Mouse (Mus musculus) gonadal fat pad, adult 2 months (tissue): ENCODE results near the gene Icam1. TPM values are rescaled to one million over a fixed set of nuclear protein-coding genes. Genes with fewer than 3 reads are reported as not detected.

Experiments
- DNase-seq: peaks from one replicate; pipeline ENCODE4 v3.0.0-alpha.2; 2012; ENCODE audit warnings: low read depth
- polyA plus RNA-seq: library from polyadenylated mRNA; depleted of rRNA; stranded (reverse); fragments of >200 nt; gene quantifications from 2 replicates; pipeline ENCODE4 v1.2.3, GENCODE M21; 2012; rRNA removed

Icam1 gene
- polyA plus RNA-seq = 19.9 and 20.8 TPM in 2 replicates

DNA sequence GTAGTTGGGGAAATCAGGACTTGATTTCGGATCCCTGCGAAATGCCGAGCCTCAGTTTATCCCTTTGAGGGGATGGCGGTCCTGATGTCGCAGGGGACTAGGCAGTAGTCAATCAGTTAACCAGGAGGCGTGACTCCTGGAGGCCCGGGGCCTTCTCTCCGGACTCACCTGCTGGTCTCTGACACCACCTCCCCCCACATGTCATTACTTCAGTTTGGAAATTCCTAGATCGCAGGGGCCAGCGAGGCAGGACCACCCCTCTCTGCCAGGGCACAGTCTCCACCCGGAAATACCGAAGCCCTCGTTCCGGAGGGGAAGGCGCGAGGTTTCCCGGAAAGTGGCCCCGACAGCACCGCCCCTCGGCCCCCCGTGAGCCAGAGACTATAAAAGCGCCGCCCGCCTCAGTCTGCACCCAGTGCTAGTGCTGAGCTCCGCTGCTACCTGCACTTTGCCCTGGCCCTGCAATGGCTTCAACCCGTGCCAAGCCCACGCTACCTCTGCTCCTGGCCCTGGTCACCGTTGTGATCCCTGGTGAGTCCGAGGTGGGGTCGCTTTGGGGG, at the start of gene Icam1:
TSS of gene Icam1 (plus strand) at position 415 of the 560 bp plus-strand sequence.
- no peak for DNase-seq

DNA sequence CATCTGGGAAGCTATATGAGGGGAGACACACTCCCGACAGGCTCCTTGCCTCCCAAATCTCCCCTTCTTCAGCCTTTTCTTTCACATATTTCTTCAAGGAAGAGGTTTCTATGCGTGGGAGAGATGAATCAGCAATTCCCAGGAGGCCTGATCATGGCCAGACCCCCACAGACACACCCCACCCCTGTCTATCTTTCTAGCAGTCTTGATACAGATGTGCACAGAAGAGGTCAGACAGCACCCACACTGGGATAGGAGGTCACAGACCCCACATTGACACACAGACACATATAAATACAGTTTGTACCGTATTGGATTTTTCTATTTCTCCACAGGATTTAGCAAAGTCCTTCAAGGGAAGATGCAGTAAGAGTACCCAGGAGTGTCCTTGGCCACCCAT, 49.8 kb upstream of the Icam1 start:
- no peak for DNase-seq

DNA sequence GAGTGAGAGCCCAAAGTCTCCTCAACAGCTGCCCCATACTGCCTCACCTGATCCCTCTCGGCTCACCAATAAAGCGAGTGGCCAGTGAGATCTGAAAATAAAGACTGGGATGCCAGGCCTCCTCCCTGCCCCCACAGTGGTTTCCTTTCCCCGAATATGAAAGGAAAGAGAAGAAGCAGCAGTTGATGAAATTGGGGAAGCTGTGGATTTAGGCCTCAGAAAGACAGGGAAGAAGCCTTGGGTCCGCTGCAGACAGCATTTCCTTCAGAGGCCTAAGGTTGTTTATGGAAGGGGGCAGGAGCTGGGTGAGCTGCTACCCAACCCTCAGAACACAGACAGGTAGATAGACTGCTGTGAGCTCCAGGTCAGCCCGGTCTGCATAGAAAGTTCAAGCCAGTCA, 49.0 kb upstream of the Icam1 start:
- no peak for DNase-seq

DNA sequence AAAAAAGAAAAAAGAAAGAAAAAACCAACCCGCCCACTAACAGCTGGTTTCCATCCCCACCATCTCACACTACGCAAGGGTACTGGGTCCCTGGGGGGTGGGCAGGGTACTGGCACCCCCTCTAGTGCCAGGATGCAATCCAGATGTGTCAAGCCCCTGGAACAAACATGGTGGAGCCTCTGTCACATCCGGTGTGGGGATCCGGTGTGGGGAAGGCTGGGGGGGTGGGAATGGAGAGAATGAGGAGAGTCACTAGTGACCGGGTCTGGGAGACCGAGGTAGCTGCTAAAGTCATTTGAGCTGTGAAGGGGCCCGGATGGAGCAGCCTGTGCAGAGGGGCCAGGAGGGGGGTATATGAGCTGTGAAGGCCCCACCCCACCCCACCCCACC, 44.0 kb upstream of the Icam1 start:
- no peak for DNase-seq

DNA sequence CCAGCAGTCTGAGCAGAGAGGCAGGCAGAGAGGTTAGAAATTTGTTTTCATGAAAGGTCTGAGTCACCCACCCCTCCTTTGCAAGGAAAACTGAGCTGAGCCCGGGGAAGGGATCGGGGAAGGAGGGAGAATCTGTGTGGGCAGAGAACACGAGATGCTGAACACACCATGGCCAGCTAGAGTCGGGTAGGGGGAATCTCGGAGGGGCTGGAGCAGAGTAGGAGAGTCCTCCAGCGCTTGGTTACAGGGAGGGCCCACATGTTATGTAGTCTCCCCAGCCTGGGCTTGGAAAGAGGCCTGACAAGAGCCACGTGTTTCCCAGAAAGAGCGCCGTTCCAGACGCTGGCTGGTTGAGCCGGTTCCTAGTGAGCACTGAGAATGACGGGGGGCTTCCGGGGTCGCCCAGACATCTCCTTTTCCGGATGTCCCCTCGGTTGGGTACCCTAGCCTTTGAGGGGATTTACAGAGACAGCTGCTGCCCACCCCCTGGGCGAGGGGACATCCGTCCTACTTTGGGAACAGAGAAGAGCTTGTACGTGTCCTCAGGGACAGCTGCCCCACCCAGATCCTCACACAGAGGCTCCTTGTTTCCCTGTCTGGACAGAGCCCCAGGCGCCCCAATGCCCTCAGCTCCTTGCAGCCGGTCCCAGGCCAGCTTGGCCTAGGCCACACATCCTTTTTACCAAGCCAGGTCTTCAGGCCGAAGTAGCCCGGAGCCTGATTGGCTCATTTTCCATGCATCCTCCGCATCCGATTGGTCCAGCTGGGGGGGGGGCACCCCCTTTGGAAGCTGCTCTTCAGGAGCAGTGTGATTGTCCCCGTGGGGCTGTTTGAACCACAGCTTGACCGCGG, 43.4 kb upstream of the Icam1 start:
- DNase-seq = no peak

DNA sequence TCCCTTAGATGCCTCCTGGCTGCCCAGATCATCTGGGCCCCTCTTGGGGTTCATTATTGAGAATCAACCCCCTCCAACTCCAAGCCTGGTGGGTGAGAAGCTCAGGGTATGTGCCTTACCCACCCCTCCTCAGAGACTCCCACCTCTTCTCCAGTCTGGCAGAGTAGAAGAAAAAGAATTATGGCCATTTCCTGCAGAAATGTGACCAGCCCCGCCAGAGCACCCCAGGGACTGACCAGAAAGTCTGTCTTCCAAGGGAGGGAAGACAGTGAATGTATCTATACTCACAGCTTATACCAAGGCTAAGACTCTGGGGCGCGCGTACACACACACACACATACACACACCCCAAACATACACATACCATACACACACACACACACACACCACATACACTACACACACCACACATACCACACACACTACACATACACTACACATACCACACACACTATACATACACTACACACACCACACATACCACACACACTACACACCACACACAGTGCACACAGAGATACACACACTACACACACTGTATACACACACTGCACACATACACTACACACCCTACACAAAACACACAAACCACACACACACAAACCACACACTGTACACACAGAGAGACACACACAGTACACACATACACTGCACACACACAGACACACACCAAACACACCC, 42.6 kb upstream of the Icam1 start:
- DNase-seq = no peak

DNA sequence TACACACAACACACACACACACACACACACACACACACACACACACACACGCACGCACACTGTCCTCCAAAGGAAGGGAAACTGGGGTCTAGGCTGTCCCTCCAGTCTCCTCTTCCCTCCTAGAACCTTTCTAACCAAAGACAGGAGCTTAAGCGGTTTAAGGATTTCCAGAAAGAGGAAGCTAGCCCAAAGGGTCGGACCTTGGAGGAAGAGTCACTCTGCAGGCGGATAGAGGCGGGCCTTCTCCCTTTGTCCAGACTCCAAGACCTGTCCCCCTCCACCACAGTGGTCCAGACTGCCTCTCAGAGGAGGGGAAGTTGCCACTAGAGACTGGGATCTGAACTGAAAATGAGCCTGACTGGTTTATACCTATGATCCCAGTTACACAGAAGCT, 42.1 kb upstream of the Icam1 start:
- DNase-seq = no peak

DNA sequence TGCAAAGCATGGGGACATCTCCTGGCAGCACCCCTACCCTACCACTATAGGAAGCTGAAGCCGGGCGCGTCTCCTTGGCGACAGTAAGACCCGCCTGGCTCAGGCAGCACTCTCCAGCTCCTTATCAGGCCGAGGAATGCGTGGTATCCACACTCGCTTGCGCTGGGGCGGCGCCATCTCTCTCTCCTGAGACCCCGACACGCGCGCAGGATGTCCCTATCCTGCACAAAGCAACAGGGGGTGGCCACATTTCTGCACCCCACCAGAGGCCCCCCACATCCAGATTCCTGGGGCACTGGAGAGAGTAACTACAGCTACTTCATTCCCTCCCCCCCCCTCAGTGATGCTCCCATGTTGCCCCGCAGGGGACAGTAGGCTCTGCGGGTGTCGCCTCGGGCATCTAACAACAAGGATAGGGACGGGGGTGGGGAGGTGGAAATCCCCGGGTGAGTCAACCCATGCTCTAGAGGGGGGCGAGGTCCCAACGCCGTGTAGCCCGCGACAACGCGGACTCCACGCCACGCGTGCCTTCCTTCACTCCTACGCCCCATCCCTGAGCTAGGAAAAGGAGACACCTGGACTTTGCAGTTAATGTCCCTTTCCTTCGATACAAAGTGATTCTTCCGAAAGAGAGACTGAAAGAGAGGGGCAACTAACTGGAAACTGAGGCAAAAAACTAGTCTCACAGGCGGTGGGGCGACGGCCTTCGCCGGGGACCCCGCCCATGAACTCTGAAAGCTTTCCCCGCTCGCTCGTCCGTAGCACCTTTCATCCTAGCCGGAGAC, 40.2 kb upstream of the Icam1 start:
- no peak for DNase-seq

DNA sequence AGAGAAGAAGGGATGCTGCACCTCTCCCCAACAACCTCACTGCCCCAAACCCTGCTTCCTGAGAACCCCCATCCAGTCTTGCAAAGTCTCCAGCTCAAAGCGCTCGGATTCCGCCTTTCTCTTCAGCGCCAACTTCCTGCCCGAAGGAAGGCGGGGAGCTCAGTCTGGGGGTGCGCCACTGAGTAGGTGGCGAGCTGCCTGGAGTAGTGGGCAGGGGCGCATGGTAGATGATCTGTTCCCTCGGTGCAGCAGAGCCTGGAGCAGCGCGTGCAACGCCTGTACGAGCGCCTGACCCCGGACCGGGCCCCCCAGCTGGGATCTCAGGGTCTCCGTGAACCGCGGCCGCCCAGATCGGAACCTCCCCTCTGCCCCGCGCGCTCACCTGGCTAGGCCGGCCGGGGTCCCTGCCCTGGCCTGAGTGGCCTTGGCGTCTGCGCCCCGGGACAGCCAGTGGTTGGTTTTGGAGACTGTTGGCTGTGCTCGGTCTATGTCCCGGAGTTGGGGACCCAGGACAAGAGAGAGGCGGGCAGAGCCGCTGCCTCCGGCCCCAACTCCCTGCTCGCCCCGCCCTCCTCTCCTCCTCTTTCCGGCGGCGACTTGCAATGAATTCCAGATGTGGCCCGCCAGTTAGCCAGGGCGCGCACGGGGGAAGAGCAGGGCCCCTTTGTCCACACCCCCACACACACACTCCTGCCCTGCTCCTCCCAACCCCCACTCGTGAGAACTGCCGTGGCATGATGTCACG, 39.4 kb upstream of the Icam1 start, which contains the start of gene S1pr2:
TSS of gene S1pr2 (minus strand) at position 566 of the 745 bp plus-strand sequence.
- DNase-seq = no peak

DNA sequence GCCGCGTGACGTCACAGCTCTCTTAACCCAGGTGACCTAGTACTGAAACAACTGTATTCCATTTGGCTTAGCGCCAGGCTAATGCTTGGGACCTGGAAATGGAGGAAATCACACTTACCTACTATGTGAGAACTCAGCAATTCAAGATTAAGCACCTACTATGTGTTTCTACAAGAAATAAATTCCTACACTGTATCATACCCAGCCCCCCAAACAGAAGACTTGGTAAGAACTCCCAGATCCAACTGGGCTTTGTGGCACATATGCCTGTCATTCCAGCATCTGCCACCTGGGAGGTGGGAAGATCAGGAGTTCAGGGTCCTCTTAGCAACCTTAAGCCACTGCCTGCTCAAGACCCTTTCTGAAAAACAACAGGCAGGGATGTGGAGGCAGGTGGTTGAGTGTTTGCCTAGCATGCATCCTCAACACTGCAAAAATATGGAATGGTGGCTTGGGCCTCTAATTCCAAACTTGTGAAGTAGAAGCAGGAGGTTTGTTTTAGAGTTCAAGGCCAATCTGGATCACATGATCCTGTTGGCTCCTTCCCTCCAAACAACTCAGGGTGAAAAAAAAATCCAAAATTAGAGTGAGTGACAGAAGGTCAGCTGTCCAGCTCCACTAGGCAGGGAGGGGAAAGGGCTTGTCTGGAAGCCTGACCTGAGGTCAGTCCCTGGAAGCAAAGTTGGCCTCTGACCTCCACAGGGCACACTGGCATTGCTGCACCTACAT, 38.7 kb upstream of the Icam1 start:
- DNase-seq = no peak

DNA sequence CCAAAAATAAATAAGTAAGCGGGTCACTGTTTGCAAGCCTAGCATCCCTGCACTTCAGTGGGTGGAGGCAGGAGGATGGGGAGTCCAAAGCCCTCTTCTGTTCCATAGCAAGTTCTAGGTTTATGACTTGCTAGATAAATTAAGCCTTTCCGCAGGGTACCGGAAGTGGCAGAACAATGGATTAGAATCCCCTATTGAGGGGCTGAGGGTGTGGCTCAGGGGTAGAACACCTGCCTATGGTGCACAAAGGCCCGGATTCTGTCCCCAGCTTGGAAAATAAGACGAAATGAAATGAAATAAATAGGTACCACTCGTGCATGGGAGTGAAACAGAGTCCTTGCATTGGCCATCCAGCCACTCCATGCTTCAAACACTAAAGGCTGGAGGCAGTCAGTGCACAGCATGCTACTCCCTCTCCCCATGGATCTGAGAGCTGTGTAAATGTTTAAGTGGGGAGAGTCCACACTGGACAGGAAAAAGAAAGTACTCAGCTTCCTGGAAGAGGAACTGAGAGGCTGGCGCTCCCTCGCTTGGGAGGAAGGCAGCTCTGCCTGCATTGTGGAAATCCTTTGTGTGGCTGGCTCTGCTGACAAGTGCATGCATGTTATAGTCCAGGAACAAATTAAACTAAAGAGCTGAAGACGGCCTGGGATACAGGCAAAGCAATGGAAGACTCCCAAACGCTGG, 37.2 kb upstream of the Icam1 start:
- DNase-seq = no peak

DNA sequence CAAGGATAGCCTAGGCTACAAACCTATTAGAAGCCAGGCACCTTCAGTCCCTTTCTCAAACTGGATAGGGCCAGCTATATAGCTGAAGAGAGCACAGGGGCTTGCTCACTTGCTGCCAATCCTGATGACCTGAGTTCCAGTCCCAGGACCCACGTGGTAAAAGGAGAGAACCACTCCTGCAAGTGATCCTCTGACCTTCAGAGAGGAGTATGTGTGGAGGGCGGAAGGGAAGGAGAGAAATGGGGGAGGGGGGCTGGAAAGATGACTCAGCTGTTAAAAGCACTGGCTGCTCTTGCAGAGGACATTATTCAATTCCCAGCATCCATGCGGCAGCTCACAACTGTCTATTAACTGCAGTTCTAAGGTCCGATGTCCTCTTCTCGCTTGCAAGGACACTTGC, 36.6 kb upstream of the Icam1 start:
- DNase-seq = no peak

DNA sequence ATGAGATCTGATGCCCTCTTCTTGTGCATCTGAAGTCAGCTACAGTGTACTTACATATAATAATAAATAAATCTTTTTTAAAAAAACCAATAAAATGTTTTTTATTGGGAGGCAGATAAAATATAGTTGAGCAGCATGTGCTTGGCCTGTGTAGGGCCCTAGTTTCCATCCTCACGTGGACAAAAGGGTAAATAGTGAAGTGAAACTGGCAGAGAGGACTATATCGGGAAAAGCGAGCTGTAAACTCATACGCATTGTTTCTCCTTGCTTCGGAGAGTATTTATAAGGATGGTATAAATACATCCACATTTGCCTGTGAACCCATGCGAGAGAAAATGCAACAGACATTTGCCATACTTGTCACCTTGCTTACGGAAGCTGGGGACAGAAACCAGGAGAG, 36.0 kb upstream of the Icam1 start:
- no peak for DNase-seq

DNA sequence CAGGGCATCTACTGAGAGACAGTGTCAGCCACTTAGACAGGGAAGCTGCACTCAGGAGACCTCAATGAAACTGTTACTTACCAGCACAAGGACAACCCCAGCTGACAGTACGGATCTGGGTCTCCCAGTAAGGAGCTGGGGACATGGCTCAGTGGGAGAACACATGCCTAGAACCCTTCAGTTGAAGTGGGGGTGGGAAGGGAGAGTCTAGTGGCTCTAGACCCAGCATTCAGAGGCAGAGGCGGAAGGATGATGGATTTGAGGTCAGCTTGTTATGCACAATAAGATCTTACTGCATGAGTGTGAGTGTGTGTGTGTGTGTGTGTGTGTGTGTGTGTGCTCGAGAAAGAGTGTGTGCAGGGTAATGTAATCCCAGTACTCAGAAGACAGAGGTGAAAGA, 33.6 kb upstream of the Icam1 start:
- no peak for DNase-seq

DNA sequence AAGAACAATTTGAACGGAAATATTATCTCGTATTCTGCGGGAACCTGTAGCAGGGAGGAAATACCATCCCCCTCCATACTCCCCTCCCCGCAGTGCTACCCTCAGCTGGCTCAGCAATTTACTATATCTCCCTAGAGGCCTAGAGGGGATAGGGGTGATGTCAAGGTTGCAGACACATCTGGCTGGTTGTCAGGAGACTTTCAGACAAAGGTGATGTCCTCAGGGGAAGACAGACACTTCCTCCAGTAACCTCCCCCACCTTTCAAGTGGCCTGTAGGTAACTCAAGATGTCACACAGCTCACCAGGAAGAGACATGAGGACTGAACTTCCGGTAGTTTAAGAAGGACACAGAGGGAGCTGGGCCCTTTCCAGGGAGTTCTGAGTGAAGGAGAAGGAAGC, 32.6 kb upstream of the Icam1 start:
- no peak for DNase-seq

DNA sequence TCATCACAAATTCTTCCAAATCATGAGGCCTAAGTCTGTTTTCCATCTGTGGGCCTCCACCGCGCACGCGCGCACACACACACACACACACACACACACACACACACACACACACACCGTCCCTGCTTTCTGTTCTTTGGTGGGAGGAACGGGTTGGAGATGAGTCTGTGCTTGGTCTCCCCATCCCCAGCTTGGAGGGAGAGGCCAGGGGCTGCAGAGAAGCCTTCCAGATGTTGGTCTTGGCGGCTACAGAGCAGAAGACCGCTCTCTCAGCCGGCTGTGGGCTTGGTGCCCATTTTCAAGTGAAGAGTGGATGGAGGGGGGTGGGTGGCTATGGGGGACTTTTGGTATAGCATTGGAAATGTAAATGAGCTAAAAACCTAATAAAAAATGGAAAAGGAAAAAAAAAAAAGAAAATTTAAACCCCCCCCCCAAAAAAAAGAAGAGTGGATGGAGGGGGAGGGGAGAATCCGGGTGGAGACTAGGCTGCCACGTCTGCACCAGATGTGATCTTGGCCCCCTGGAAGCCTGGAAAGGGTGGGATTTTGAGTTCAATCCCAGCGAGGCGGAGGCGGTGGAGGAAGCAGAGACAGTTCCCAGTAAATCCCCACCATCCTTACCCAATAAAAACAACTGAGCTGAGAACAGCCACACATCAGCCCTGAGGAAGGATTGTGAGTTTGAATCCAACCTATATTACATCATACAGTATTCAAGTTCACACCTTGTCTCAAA, 28.7 kb upstream of the Icam1 start:
- no peak for DNase-seq

DNA sequence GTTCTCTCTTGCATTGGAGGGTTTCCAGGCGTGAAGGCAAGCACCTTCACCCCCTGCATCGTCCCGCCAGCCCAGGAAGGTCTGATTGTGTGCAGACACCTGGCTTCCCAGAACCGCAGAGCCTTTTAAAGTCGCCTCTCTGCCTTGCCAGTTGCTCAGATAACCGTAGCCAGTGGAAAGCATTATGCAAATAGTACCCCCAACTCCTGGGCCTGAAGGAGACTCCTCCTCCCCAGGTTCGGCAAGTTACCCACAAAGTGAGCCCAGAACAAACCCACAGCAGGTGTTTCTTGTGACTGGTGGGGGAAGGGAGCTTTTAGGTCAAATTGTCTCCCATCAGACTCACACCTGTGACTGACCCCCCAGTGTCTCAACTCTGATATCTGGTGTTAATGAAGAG, 27.8 kb upstream of the Icam1 start:
- no peak for DNase-seq

DNA sequence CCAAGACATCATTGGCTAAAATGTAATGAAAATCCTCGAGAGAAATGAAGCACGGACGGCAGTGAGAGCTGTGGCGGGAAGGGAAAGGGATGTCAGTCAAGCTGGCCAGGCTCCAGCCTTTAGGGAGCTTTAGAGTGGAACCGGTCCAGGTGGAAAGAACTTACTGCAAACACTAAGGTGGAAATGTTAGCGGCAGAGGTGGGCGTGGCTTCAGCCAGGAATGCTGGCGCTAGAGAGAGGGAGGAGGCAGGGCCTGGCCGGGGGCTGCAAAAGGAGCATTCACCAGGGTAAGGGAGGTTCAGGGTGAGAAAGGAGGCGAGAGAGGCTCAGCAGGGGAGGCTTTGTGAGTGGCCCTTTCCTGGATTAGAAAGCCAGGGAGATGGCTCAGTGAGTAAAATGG, 24.9 kb upstream of the Icam1 start:
- DNase-seq = no peak

DNA sequence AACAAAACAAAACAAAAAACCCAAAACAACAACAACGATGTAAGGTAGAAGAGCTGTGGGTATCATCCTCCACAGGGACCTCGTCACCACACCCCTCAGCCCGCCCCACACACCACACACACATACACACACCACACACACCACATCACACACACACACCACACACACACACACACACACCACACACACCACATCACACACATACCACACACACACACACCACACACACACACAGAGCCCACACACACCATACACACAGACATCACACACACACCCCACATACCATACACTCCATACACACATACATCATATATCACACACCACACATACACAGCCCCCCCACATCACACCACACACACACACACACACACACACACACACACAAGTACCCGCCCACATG, 24.2 kb upstream of the Icam1 start:
- DNase-seq = no peak
